Comparison of ENCODE assay signal across 12 mouse cellular contexts in the genomic region with DNA sequence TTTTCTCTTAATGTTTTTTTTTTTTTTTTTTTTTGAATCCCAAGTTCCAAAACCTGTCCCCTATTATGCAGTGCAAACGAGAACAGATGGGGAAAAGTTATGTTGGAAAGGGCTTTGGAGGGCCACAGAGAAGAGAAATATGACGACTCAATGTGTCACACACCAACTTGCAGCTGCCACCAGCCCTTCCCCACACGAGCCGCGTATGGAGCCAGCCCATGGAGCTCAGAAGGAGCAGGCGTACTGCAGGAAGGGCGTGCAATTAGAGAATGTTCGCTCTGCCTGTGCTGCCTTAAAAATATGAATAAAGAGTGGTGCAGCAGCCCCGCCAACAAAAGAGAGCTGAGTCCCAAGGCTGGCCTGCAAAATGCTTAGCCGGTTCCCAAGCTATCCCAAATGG. TPM values are rescaled to one million over a fixed set of nuclear protein-coding genes. Genes with fewer than 3 reads are reported as not detected.
A peak's percentile ranks its signal among the peaks of the same experiment; 100 is the strongest.
DNase-seq lines count a peak whose midpoint lies in the region; ATAC-seq lines count a peak whose summit lies in the region.
"Had no signal": no experiment of that assay in that cellular context is flagged by ENCODE, and none has a peak within 500 bp of the region (broad histone marks: within the 10 kb centered on the region; RNA-seq: fewer than 3 reads in every experiment).

No protein-coding gene starts in this region.

- H3K9me3 ChIP-seq in forebrain, embryonic 16.5 days (ENCODE audit: control insufficient read depth, low read length) = no peaks in the 10 kb centered on the region
- no peaks in the 10 kb centered on the region for H3K9me3 ChIP-seq in liver, embryonic 11.5 days (ENCODE audit: control insufficient read depth, low read length)
- H3K9me3 ChIP-seq: liver, embryonic 13.5 days had no signal

- DNase-seq in lung, postnatal 10 days = peak; percentile 41
- DNase-seq in lung, postnatal 14 days = no peak
- peak; percentile 39 to 76 for DNase-seq in left cerebral cortex, adult 8-10 months (ENCODE audit: low spot score in 2 of 2)
- DNase-seq in telencephalon, adult 2 months (ENCODE audit: low read depth, low spot score) = peak; percentile 82
- DNase-seq in liver, embryonic 11.5 days (ENCODE audit: low spot score) = no peak
- no peak for DNase-seq in thymus, postnatal 25 days
- DNase-seq: adrenal gland, postnatal 36 days; heart, adult 18-20 months; liver, embryonic 13.5 days; thymus, adult 2 months had no signal

- no peaks in the 10 kb centered on the region for H3K36me3 ChIP-seq in forebrain, embryonic 16.5 days (ENCODE audit: control insufficient read depth, insufficient read depth)
- H3K36me3 ChIP-seq in liver, embryonic 11.5 days (ENCODE audit: control insufficient read depth, insufficient read depth, low read length) = no peaks in the 10 kb centered on the region
- H3K36me3 ChIP-seq: liver, embryonic 13.5 days had no signal

- no peak overlapping the region for H3K4me3 ChIP-seq in forebrain, embryonic 16.5 days (replicated peaks; ENCODE audit: low read length)
- no peak overlapping the region for H3K4me3 ChIP-seq in liver, embryonic 11.5 days (ENCODE audit: low read depth, low read length)
- H3K4me3 ChIP-seq: liver, embryonic 13.5 days had no signal

- WGBS in forebrain, embryonic 16.5 days = 41% methylated on average over 10 of the region's 10 CpGs
- WGBS in liver, embryonic 11.5 days = 77% methylated on average over 10 of the region's 10 CpGs

- H3K9ac ChIP-seq in forebrain, embryonic 16.5 days (replicated peaks; ENCODE audit: low read depth, low read length) = peak overlapping the region; percentile 15; the same call in 1 of the 2 replicates
- no peak overlapping the region for H3K9ac ChIP-seq in liver, embryonic 11.5 days (ENCODE audit: low read depth, low read length)
- H3K9ac ChIP-seq: liver, embryonic 13.5 days had no signal

- H3K4me2 ChIP-seq in forebrain, embryonic 16.5 days (ENCODE audit: low read length) = 0 out of 2 replicates have a peak overlapping the region, but pooled peaks have one; percentile 26
- H3K4me2 ChIP-seq in liver, embryonic 11.5 days = no peak overlapping the region
- H3K4me2 ChIP-seq: liver, embryonic 13.5 days had no signal

- peak; percentile 94 for ATAC-seq in forebrain, embryonic 16.5 days
- ATAC-seq in liver, embryonic 11.5 days (replicated peaks; ENCODE audit: low FRiP score) = no peak

- peaks cover 14% of the 10 kb centered on the region for H3K4me1 ChIP-seq in forebrain, embryonic 16.5 days (replicated peaks; ENCODE audit: control insufficient read depth, insufficient read depth, low read length)
- H3K4me1 ChIP-seq in liver, embryonic 11.5 days (replicated peaks; ENCODE audit: control insufficient read depth, insufficient read depth, low read length) = no peaks in the 10 kb centered on the region; the same call in 1 of the 2 replicates
- H3K4me1 ChIP-seq: liver, embryonic 13.5 days had no signal

- no peaks in the 10 kb centered on the region for H3K27me3 ChIP-seq in forebrain, embryonic 16.5 days (replicated peaks; ENCODE audit: control insufficient read depth, insufficient read depth, low read length)
- no peaks in the 10 kb centered on the region for H3K27me3 ChIP-seq in liver, embryonic 11.5 days (replicated peaks; ENCODE audit: control insufficient read depth, insufficient read depth, low read length)
- H3K27me3 ChIP-seq: liver, embryonic 13.5 days had no signal

- peak overlapping the region; percentile 83 for H3K27ac ChIP-seq in forebrain, embryonic 16.5 days (ENCODE audit: low read length)
- no peak overlapping the region for H3K27ac ChIP-seq in liver, embryonic 11.5 days (ENCODE audit: low read depth, low read length)
- H3K27ac ChIP-seq: liver, embryonic 13.5 days had no signal

RNA-seq across cellular contexts. Expression of a gene that starts 19.2 kb away (rescaled TPM):
- 11.7 and 16.8 TPM in 2 replicates for polyA plus RNA-seq in forebrain, embryonic 16.5 days (2015; fragmentation: Nextera tagmentation; extraction: Ambion mirVana)
- 10 to 100 TPM; 29.5 to 35.7 (median 33.4) TPM for total RNA-seq in left cerebral cortex, adult 8-10 months (2022)
- 4.8 and 5.4 TPM in 2 replicates for polyA plus RNA-seq in liver, embryonic 11.5 days (2014; fragmentation: Nextera tagmentation; extraction: Ambion mirVana)
- total RNA-seq: MEL had no signal

RNA-seq across cellular contexts. Expression of a gene that starts 19.4 kb away (rescaled TPM):
- polyA plus RNA-seq in forebrain, embryonic 16.5 days (2015; fragmentation: Nextera tagmentation; extraction: Ambion mirVana) = 7.4 and 9.8 TPM in 2 replicates
- 10 to 100 TPM; 31.4 to 37.6 (median 32.6) TPM for total RNA-seq in left cerebral cortex, adult 8-10 months (2022)
- polyA plus RNA-seq in liver, embryonic 11.5 days (2014; fragmentation: Nextera tagmentation; extraction: Ambion mirVana) = 6.2 and 6.3 TPM in 2 replicates
- total RNA-seq: MEL had no signal

Comparison
In these comparisons a context has a peak if more than half of its experiments do, and no peak if none do; other contexts are left out.
1. DNase-seq: peak in lung, postnatal 10 days (single experiment), left cerebral cortex, adult 8-10 months (2 of 2) and telencephalon, adult 2 months (single experiment); none in lung, postnatal 14 days (single experiment), liver, embryonic 11.5 days (single experiment) and thymus, postnatal 25 days (single experiment).